Mouse (Mus musculus) kidney, adult 2 months (tissue): ENCODE measurements around the gene Rab3c.

Experiments
- CTCF ChIP-seq: fragments of 200-500 bp; conservative IDR thresholded peaks from 2 replicates; pipeline ENCODE4 v1.5.1; 2011; ENCODE audit warnings: low read depth, mild to moderate bottlenecking, control low read depth, low read length, moderate library complexity, mixed read lengths; ENCODE audit not compliant: insufficient read depth, insufficient read length
- POLR2A ChIP-seq: fragments of 200-500 bp; IDR thresholded peaks from one replicate; pipeline ENCODE4 v1.6.1; 2011; ENCODE audit warnings: low read depth, low read length, control low read depth

- TF ChIP-seq CTCF (no peak), POLR2A (no peak)
These were observed 90.8 kb downstream of the Rab3c start for GRCm38 (mm10) chr13:110190039-110190438.
